Mouse (Mus musculus) heart, embryonic 15.5 days (tissue): ENCODE results near the gene Urad. TPM values are rescaled to one million over a fixed set of nuclear protein-coding genes. Genes with fewer than 3 reads are reported as not detected.
A peak's percentile ranks its signal among the peaks of the same experiment; 100 is the strongest.

Source experiments
- ATAC-seq: fragments of 200-750 bp; cut with Nextera tagmentation; replicated peaks from 2 replicates; pipeline ENCODE4 v1.8.0; 2017; ENCODE audit warnings: low read depth, moderate TSS enrichment; ENCODE audit not compliant: insufficient number of reproducible peaks, insufficient read depth, low FRiP score
- H3K27ac ChIP-seq: fragments of 300-500 bp; sonication (generic); 2 replicates; pipeline ENCODE4 v1.5.1; 2015; ENCODE audit warnings: mild to moderate bottlenecking, inconsistent platforms
- H3K27me3 ChIP-seq: fragments of 300-500 bp; sonication (generic); 2 replicates; pipeline ENCODE4 v1.6.1; 2015; ENCODE audit warnings: inconsistent platforms
- H3K36me3 ChIP-seq: fragments of 300-500 bp; sonication (generic); 2 replicates; pipeline ENCODE4 v1.6.1; 2015; ENCODE audit warnings: mild to moderate bottlenecking, inconsistent platforms
- H3K4me1 ChIP-seq: fragments of 300-500 bp; sonication (generic); replicated peaks from 2 replicates; pipeline ENCODE4 v1.6.1; 2015; ENCODE audit warnings: inconsistent platforms
- H3K4me2 ChIP-seq: fragments of 300-500 bp; sonication (generic); 2 replicates; pipeline ENCODE4 v1.6.1; 2015; ENCODE audit warnings: inconsistent platforms, mild to moderate bottlenecking, moderate library complexity
- H3K4me3 ChIP-seq: fragments of 300-500 bp; sonication (generic); 2 replicates; pipeline ENCODE4 v1.5.1; 2015; ENCODE audit warnings: mild to moderate bottlenecking, inconsistent platforms
- H3K9ac ChIP-seq: fragments of 300-500 bp; sonication (generic); 2 replicates; pipeline ENCODE4 v1.6.1; 2015; ENCODE audit warnings: mild to moderate bottlenecking, inconsistent platforms
- H3K9me3 ChIP-seq: fragments of 300-500 bp; sonication (generic); replicated peaks from 2 replicates; pipeline ENCODE4 v1.6.1; 2016; ENCODE audit warnings: inconsistent platforms
- WGBS: fragments of 180-500 bp; shearing (Covaris S2); methylation state at CpG from one replicate; pipeline ENCODE4 v1.1.7; 2015; ENCODE audit warnings: mixed read lengths; 5-methylcytosine and 5-hydroxymethylcytosine counted together
- polyA plus RNA-seq: library from polyadenylated mRNA; unstranded; fragments of >200 nt; fragmentation: Nextera tagmentation; extraction: Ambion mirVana; gene quantifications from 2 replicates; pipeline ENCODE4 v1.2.1, GENCODE M21; 2015

The Urad gene
- polyA plus RNA-seq, 1 experiment from 2014 or later: not detected

DNA sequence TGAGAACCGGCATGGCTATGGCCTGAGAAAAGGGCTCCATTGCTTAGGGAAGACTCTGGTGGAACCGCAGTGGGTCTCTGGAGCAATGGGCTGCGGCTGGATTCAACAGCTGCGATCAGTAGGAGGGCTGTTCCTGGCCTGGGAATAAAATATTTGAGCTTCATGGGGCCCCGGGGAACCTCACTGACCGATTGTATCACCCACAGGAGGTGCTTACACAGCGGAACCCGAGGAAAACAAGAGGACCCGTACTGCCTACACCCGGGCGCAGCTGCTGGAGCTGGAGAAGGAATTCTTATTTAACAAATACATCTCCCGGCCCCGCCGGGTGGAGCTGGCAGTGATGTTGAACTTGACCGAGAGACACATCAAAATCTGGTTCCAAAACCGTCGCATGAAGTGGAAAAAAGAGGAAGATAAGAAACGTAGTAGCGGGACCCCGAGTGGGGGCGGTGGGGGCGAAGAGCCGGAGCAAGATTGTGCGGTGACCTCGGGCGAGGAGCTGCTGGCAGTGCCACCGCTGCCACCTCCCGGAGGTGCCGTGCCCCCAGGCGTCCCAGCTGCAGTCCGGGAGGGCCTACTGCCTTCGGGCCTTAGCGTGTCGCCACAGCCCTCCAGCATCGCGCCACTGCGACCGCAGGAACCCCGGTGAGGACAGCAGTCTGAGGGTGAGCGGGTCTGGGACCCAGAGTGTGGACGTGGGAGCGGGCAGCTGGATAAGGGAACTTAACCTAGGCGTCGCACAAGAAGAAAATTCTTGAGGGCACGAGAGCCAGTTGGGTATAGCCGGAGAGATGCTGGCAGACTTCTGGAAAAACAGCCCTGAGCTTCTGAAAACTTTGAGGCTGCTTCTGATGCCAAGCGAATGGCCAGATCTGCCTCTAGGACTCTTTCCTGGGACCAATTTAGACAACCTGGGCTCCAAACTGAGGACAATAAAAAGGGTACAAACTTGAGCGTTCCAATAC, 47.8 kb downstream of the Urad start:
- H3K9me3 ChIP-seq: no peaks in the 10 kb centered on the region
- ATAC-seq: no peak
- WGBS: 1% methylated on average over 48 of the region's 48 CpGs
- peaks cover 11% of the 10 kb centered on the region for H3K4me1 ChIP-seq
- no peak overlapping the region for H3K4me2 ChIP-seq
- no peaks in the 10 kb centered on the region for H3K36me3 ChIP-seq
- H3K9ac ChIP-seq: no peak overlapping the region
- no peak overlapping the region for H3K27ac ChIP-seq
- H3K27me3 ChIP-seq: peaks cover 94% of the 10 kb centered on the region
- no peak overlapping the region for H3K4me3 ChIP-seq

DNA sequence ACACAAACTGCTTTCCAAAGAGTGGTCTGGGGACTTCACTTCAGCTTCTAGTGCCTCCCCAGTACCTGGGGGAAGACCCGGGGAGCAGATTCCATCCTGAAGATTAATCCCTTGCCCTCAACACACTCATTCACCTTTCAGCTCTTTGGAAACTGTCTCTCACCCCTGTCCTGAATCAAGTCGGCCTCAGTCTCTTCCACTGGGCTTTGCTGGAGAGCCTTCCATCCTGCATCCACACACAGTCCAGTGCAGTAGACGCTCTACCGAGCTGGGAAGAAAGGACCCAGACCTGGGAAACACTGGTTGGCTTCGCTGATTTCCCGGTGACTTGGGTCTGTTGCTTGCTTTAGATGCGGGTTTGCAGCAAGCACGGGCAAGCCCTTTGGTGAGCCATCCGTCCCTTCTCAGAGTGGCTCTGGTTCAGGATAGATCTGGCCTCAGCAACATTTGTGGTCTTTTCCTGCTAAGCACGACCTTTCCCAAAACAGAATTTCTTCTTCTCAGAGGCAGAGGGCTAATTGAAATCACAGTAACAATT, 49.4 kb downstream of the Urad start:
- no peak overlapping the region for H3K4me2 ChIP-seq
- no peak for ATAC-seq
- H3K27me3 ChIP-seq: peaks cover 98% of the 10 kb centered on the region
- 3% methylated on average over 10 of the region's 10 CpGs for WGBS
- H3K4me3 ChIP-seq: no peak overlapping the region
- H3K9me3 ChIP-seq: no peaks in the 10 kb centered on the region
- no peaks in the 10 kb centered on the region for H3K36me3 ChIP-seq
- no peak overlapping the region for H3K27ac ChIP-seq
- peaks cover 11% of the 10 kb centered on the region for H3K4me1 ChIP-seq
- H3K9ac ChIP-seq: no peak overlapping the region

DNA sequence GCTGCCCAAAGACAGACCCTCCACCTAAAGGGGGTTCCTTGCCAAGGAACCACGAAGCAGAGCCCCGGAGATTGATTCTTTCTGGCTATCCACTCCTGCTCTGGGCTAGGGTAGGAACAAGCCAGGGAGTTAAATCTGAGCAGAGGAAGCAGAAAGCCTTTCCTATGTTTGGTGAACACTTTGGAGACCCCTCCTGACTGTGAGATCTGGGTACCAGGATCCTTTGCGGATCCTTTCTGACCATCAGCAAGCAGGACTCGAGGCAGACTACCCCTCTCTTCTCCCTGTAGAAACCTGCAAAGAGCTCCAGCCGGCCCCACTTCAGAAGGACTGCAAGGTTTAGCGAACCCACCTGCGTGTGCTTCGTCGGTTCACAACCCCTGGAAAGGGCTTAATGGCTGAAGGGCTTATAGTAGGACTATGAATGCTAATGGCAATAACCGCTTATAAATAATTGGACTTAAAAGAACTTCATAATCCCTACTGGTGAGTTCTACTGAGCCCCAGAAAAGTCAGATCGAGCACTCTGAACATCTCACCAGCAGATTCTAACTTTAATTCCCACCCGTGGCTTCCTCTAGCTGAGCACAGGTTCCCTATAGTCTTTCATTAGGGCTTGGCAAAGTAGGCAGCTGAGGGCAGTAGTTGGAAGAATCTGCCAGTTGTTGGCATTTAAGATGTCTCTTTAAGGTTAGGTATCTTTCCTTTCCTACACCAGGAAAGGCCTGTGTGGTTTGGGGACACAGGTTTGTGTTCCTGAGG, 50.0 kb downstream of the Urad start:
- no peak overlapping the region for H3K9ac ChIP-seq
- no peak overlapping the region for H3K27ac ChIP-seq
- peaks cover 11% of the 10 kb centered on the region for H3K4me1 ChIP-seq
- no peaks in the 10 kb centered on the region for H3K9me3 ChIP-seq
- no peak overlapping the region for H3K4me2 ChIP-seq
- ATAC-seq: no peak
- no peak overlapping the region for H3K4me3 ChIP-seq
- WGBS: 9% methylated on average over 12 of the region's 12 CpGs
- H3K36me3 ChIP-seq: no peaks in the 10 kb centered on the region
- peaks cover 98% of the 10 kb centered on the region for H3K27me3 ChIP-seq

DNA sequence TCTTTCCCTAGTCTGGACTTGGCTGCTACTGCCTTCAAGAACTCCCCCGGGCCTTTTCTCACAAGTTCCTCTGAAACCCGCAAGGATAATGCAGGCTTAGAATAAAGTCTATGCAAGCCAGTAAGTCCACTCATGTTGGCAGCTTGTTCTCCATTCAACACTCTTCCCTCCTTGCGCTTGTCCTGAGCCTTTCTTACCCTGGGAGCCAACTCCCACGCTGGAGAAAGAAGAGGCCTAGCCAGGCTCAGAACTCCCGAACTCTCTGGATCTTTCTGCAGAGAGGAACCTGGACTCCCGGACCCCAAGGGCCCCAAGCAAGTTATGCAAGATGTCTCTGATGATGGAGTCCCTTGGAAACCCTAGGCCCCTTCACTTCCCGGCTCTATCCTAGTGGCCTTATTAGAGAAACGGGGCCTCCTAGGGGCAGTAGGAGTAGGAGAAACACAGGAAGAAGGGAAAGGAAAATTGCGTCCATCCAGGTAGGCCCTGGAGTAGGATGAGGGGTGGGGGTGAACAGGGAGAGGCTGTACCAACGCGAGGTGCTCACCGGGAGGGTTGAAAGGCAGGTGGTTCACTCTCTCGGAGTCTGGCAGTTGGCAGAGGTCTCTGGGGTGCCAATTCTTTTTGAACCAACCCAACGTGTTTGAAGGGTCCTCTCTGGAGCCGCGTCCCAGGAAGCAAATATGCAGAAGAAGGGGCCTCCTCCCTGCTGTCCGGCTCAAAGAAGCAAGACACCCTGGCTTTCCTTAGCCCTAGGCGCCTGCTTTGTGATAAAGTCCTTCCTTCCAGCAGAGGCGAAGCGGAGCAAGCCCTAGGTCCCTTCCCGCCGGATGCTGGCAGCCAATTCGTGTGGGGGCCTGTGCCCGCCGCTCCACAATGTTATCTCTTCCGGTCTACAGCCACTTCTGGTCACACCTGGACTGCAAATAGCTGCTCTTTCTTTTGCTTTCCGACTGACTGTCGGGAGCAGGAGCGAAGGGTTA, 51.3 kb downstream of the Urad start:
- no peak for ATAC-seq
- H3K4me1 ChIP-seq: peaks cover 11% of the 10 kb centered on the region
- H3K36me3 ChIP-seq: no peaks in the 10 kb centered on the region
- H3K4me2 ChIP-seq: no peak overlapping the region
- H3K27ac ChIP-seq: no peak overlapping the region
- 3% methylated on average over 29 of the region's 29 CpGs for WGBS
- 0 out of 2 replicates have a peak overlapping the region, but pooled peaks have one; percentile 26 for H3K4me3 ChIP-seq
- H3K27me3 ChIP-seq: peaks cover 98% of the 10 kb centered on the region
- no peak overlapping the region for H3K9ac ChIP-seq
- H3K9me3 ChIP-seq: no peaks in the 10 kb centered on the region

GRCm38 (mm10) chr5:147269926-147270672, 52.1 kb downstream of the Urad start, which contains the start of gene Pdx1:
TSS of gene Pdx1 (plus strand) at chr5:147269959.
- no peaks in the 10 kb centered on the region for H3K36me3 ChIP-seq
- no peak within 1 kb of the TSS for H3K27ac ChIP-seq
- H3K4me3 ChIP-seq: peak within 1 kb of the TSS; percentile 26
- peaks cover 98% of the 10 kb centered on the region for H3K27me3 ChIP-seq
- ATAC-seq: 0 out of 2 replicates have a peak, but pooled peaks have one; percentile 18
- peaks cover 11% of the 10 kb centered on the region for H3K4me1 ChIP-seq
- H3K9ac ChIP-seq: no peak within 1 kb of the TSS
- H3K4me2 ChIP-seq: peak within 1 kb of the TSS; percentile 42
- no peaks in the 10 kb centered on the region for H3K9me3 ChIP-seq
- WGBS: 1% methylated on average over 44 of the region's 44 CpGs

- Histone ChIP-seq H3K4me1 (peaks cover 8% of the 10 kb centered on the region), H3K4me3 (no peak overlapping the region), H3K9me3 (no peaks in the 10 kb centered on the region), H3K9ac (no peak overlapping the region), H3K27me3 (peaks cover 96% of the 10 kb centered on the region), H3K27ac (no peak overlapping the region), H3K36me3 (no peaks in the 10 kb centered on the region), H3K4me2 (no peak overlapping the region)
- no peak for ATAC-seq
- 6% methylated on average over 6 of the region's 6 CpGs for WGBS
Measured at GRCm38 (mm10) chr5:147269371-147269770, 52.9 kb downstream of the Urad start.

GRCm38 (mm10) chr5:147268728-147269127, 53.5 kb downstream of the Urad start:
- Histone ChIP-seq H3K4me1 (peaks cover 8% of the 10 kb centered on the region; the same call in 1 of the 2 replicates), H3K27me3 (peaks cover 96% of the 10 kb centered on the region), H3K36me3 (no peaks in the 10 kb centered on the region), H3K27ac (no peak overlapping the region), H3K4me2 (no peak overlapping the region), H3K9ac (no peak overlapping the region), H3K4me3 (no peak overlapping the region), H3K9me3 (no peaks in the 10 kb centered on the region)
- WGBS: 4% methylated on average over 8 of the region's 8 CpGs
- no peak for ATAC-seq

GRCm38 (mm10) chr5:147267434-147267833, 54.8 kb downstream of the Urad start:
- no peak for ATAC-seq
- Histone ChIP-seq H3K4me1 (peaks cover 8% of the 10 kb centered on the region; the same call in 1 of the 2 replicates), H3K9ac (no peak overlapping the region), H3K9me3 (no peaks in the 10 kb centered on the region), H3K27ac (no peak overlapping the region), H3K4me3 (no peak overlapping the region), H3K4me2 (no peak overlapping the region), H3K27me3 (peaks cover 85% of the 10 kb centered on the region), H3K36me3 (no peaks in the 10 kb centered on the region)
- WGBS: 11% methylated on average over 6 of the region's 6 CpGs
